Mouse (Mus musculus) heart, embryonic 12.5 days (tissue): ENCODE data around the gene Sumo3. TPM values are rescaled to one million over a fixed set of nuclear protein-coding genes. Genes with fewer than 3 reads are reported as not detected.

ENCODE experiments used
- ATAC-seq: fragments of 200-750 bp; cut with Nextera tagmentation; 2 replicates; pipeline ENCODE4 v1.8.0; 2017; ENCODE audit warnings: moderate TSS enrichment, moderate library complexity; ENCODE audit not compliant: insufficient number of reproducible peaks, low FRiP score
- H3K27ac ChIP-seq: fragments of 300-500 bp; sonication (generic); 2 replicates; pipeline ENCODE4 v1.5.1; 2016; ENCODE audit warnings: mild to moderate bottlenecking, moderate library complexity; ENCODE audit not compliant: poor library complexity, severe bottlenecking
- H3K27me3 ChIP-seq: fragments of 300-500 bp; sonication (generic); replicated peaks from 2 replicates; pipeline ENCODE4 v1.6.1; 2016; ENCODE audit warnings: mild to moderate bottlenecking, moderate library complexity
- H3K36me3 ChIP-seq: fragments of 300-500 bp; sonication (generic); 2 replicates; pipeline ENCODE4 v1.6.1; 2016; ENCODE audit warnings: mild to moderate bottlenecking, moderate library complexity
- H3K4me1 ChIP-seq: fragments of 300-500 bp; sonication (generic); replicated peaks from 2 replicates; pipeline ENCODE4 v1.6.1; 2016; ENCODE audit warnings: mild to moderate bottlenecking
- H3K4me2 ChIP-seq: fragments of 300-500 bp; sonication (generic); 2 replicates; pipeline ENCODE4 v1.6.1; 2016; ENCODE audit warnings: mild to moderate bottlenecking, moderate library complexity
- H3K4me3 ChIP-seq: fragments of 300-500 bp; sonication (generic); 2 replicates; pipeline ENCODE4 v1.5.1; 2016; ENCODE audit warnings: mild to moderate bottlenecking
- H3K9ac ChIP-seq: fragments of 300-500 bp; sonication (generic); 2 replicates; pipeline ENCODE4 v1.6.1; 2016; ENCODE audit warnings: mild to moderate bottlenecking, moderate library complexity
- H3K9me3 ChIP-seq: fragments of 300-500 bp; sonication (generic); replicated peaks from 2 replicates; pipeline ENCODE4 v1.6.1; 2016; ENCODE audit warnings: mild to moderate bottlenecking, moderate library complexity
- WGBS: fragments of 180-500 bp; shearing (Covaris S2); methylation state at CpG from one replicate; pipeline ENCODE4 v1.1.7; 2016; 5-methylcytosine and 5-hydroxymethylcytosine counted together
- polyA plus RNA-seq: library from polyadenylated mRNA; unstranded; fragments of >200 nt; fragmentation: Nextera tagmentation; extraction: Ambion mirVana; gene quantifications from 2 replicates; pipeline ENCODE4 v1.2.1, GENCODE M21; 2016

Gene Sumo3
- polyA plus RNA-seq, 1 experiment from 2014 or later = 184 TPM

GRCm38 (mm10) chr10:77610221-77610961, 4.5 kb downstream of the Sumo3 start:
- 91% methylated on average over 8 of the region's 8 CpGs for WGBS
- ATAC-seq = no peak
- H3K27ac ChIP-seq = no peak overlapping the region
- H3K9me3 ChIP-seq = no peaks in the 10 kb centered on the region
- H3K4me3 ChIP-seq = no peak overlapping the region
- H3K4me1 ChIP-seq = peaks cover 30% of the 10 kb centered on the region
- no peak overlapping the region for H3K9ac ChIP-seq
- peaks cover 64% of the 10 kb centered on the region for H3K36me3 ChIP-seq
- H3K4me2 ChIP-seq = no peak overlapping the region
- H3K27me3 ChIP-seq = no peaks in the 10 kb centered on the region

GRCm38 (mm10) chr10:77613409-77613808, 7.5 kb downstream of the Sumo3 start:
- Histone ChIP-seq H3K9me3 (no peaks in the 10 kb centered on the region), H3K4me3 (no peak overlapping the region), H3K36me3 (peaks cover 90% of the 10 kb centered on the region), H3K4me2 (no peak overlapping the region), H3K4me1 (0 out of 2 replicates have a peak, but pooled peaks cover 9% of the 10 kb centered on the region), H3K27me3 (no peaks in the 10 kb centered on the region), H3K9ac (no peak overlapping the region), H3K27ac (peak overlapping the region; percentile 74)
- WGBS = 70% methylated on average over 3 of the region's 3 CpGs
- ATAC-seq = peak; percentile 80

GRCm38 (mm10) chr10:77615647-77616046, 9.8 kb downstream of the Sumo3 start:
- Histone ChIP-seq H3K4me3 (no peak overlapping the region), H3K27me3 (no peaks in the 10 kb centered on the region), H3K4me1 (0 out of 2 replicates have a peak, but pooled peaks cover 5% of the 10 kb centered on the region), H3K36me3 (peaks cover 77% of the 10 kb centered on the region), H3K27ac (no peak overlapping the region), H3K9ac (no peak overlapping the region), H3K4me2 (no peak overlapping the region), H3K9me3 (no peaks in the 10 kb centered on the region)
- no peak for ATAC-seq
- 88% methylated on average over 8 of the region's 8 CpGs for WGBS

GRCm38 (mm10) chr10:77616166-77616565, 10.3 kb downstream of the Sumo3 start:
- 0 out of 2 replicates have a peak, but pooled peaks cover 3% of the 10 kb centered on the region for H3K4me1 ChIP-seq
- no peaks in the 10 kb centered on the region for H3K27me3 ChIP-seq
- H3K4me2 ChIP-seq = no peak overlapping the region
- no peak overlapping the region for H3K27ac ChIP-seq
- no peak overlapping the region for H3K4me3 ChIP-seq
- H3K36me3 ChIP-seq = peaks cover 72% of the 10 kb centered on the region
- H3K9ac ChIP-seq = no peak overlapping the region
- H3K9me3 ChIP-seq = no peaks in the 10 kb centered on the region
- ATAC-seq = no peak
- 94% methylated on average over 9 of the region's 9 CpGs for WGBS

- peaks cover 64% of the 10 kb centered on the region for H3K36me3 ChIP-seq
- no peak overlapping the region for H3K27ac ChIP-seq
- H3K9ac ChIP-seq = no peak overlapping the region
- H3K4me2 ChIP-seq = no peak overlapping the region
- H3K27me3 ChIP-seq = no peaks in the 10 kb centered on the region
- 92% methylated on average over 7 of the region's 7 CpGs for WGBS
- ATAC-seq = no peak
- H3K9me3 ChIP-seq = no peaks in the 10 kb centered on the region
- H3K4me3 ChIP-seq = no peak overlapping the region
- 0 out of 2 replicates have a peak, but pooled peaks cover 6% of the 10 kb centered on the region for H3K4me1 ChIP-seq
Observed at GRCm38 (mm10) chr10:77616926-77617325, 11.0 kb downstream of the Sumo3 start.

GRCm38 (mm10) chr10:77621546-77621945, 15.6 kb downstream of the Sumo3 start:
- ATAC-seq = 0 out of 2 replicates have a peak, but pooled peaks have one; percentile 0
- Histone ChIP-seq H3K9me3 (no peaks in the 10 kb centered on the region), H3K36me3 (peaks cover 20% of the 10 kb centered on the region), H3K4me1 (peaks cover 36% of the 10 kb centered on the region), H3K27me3 (no peaks in the 10 kb centered on the region), H3K4me2 (peak overlapping the region; percentile 76), H3K9ac (peak overlapping the region; percentile 97), H3K4me3 (peak overlapping the region; percentile 88), H3K27ac (peak overlapping the region; percentile 82)
- 75% methylated on average over 8 of the region's 8 CpGs for WGBS

- Histone ChIP-seq H3K9ac (peak within 1 kb of the TSS; percentile 97), H3K36me3 (peaks cover 13% of the 10 kb centered on the region), H3K9me3 (no peaks in the 10 kb centered on the region), H3K27ac (peak within 1 kb of the TSS; percentile 82), H3K4me2 (peak within 1 kb of the TSS; percentile 76), H3K27me3 (no peaks in the 10 kb centered on the region), H3K4me3 (peak within 1 kb of the TSS; percentile 88), H3K4me1 (peaks cover 40% of the 10 kb centered on the region)
- peak; percentile 93 for ATAC-seq
- WGBS = under 1% methylated on average over 94 of the region's 96 CpGs
Observed at GRCm38 (mm10) chr10:77622055-77622988, 16.4 kb downstream of the Sumo3 start, which contains the start of gene Ube2g2. Ube2g2 (plus strand) TSS chr10:77622275.

- Histone ChIP-seq H3K36me3 (peaks cover 5% of the 10 kb centered on the region), H3K9me3 (no peaks in the 10 kb centered on the region), H3K4me2 (peak overlapping the region; percentile 76), H3K9ac (peak overlapping the region; percentile 97), H3K4me3 (peak overlapping the region; percentile 88), H3K4me1 (peaks cover 43% of the 10 kb centered on the region), H3K27ac (peak overlapping the region; percentile 82), H3K27me3 (no peaks in the 10 kb centered on the region)
- 15% methylated on average over 8 of the region's 8 CpGs for WGBS
- ATAC-seq = no peak
Observed at GRCm38 (mm10) chr10:77623069-77623492, 17.2 kb downstream of the Sumo3 start.

GRCm38 (mm10) chr10:77623639-77624400, 17.9 kb downstream of the Sumo3 start:
- Histone ChIP-seq H3K9ac (peak overlapping the region; percentile 97), H3K4me2 (peak overlapping the region; percentile 76), H3K36me3 (no peaks in the 10 kb centered on the region), H3K4me1 (peaks cover 49% of the 10 kb centered on the region), H3K27me3 (no peaks in the 10 kb centered on the region), H3K9me3 (no peaks in the 10 kb centered on the region), H3K27ac (peak overlapping the region; percentile 82), H3K4me3 (peak overlapping the region; percentile 88; the same call in 1 of the 2 replicates)
- 83% methylated on average over 10 of the region's 10 CpGs for WGBS
- no peak for ATAC-seq

GRCm38 (mm10) chr10:77624570-77624995, 18.7 kb downstream of the Sumo3 start:
- ATAC-seq = no peak
- Histone ChIP-seq H3K9me3 (no peaks in the 10 kb centered on the region), H3K4me1 (peaks cover 50% of the 10 kb centered on the region), H3K9ac (peak overlapping the region; percentile 17), H3K4me3 (no peak overlapping the region), H3K4me2 (peak overlapping the region; percentile 76), H3K27me3 (no peaks in the 10 kb centered on the region), H3K36me3 (no peaks in the 10 kb centered on the region), H3K27ac (peak overlapping the region; percentile 65)
- WGBS = 53% methylated on average over 7 of the region's 7 CpGs
